Mouse (Mus musculus): Measurements from ENCODE around the gene Sptssb. TPM values are rescaled to one million over a fixed set of nuclear protein-coding genes. Genes with fewer than 3 reads are reported as not detected.

The Sptssb gene
- polyA plus RNA-seq, 1 experiment from 2014 or later, result 0.18 TPM

DNA sequence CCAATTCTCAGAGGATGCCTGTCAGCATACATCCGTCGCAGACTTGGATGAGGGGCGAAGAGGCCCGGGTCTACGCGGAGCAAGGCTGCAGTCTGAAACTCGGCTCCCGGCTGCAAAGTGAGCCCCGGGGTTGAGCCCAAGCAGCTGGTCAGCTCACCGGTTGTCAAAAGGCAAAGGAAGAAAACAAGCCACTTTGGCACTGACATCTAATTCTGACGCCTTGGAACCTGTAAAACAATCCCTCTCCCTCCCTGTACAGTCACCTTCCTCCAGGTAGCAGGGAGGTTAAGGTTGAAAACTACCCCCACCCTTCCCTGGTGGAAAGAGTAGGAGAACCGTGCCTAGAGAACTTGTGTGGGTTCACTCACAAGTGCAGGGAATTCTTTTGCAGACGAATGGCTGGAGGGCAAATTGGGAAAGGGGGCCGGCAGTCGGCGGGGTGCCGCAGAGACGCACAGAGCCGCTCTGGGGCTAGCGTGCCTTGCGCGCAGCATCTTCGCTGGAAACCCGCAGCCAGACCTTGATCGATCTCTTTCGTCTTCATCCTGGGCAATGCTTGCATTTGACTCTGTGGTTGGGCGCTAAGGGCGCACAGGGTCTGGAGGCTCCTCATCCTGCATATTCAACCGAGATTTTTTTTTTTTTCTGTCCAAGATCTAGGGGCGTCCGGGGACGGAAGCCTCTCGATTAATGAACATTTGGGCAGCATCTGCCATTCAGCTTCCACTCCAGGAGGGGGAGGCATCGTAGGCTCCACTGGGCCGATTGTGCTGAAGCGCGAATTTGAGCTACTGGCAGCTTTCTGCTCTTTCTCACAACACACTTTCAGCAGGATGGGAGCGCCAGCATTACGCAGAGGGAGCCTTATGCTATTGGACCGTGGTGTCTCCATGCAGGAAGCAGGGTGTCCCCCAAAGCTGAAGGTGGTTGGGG, 1.1 kb upstream of the Sptssb start:
- 0 out of 2 replicates have a peak overlapping the region, but pooled peaks have one; percentile 20 for H3K27ac ChIP-seq (ENCODE audit: low read length)

DNA sequence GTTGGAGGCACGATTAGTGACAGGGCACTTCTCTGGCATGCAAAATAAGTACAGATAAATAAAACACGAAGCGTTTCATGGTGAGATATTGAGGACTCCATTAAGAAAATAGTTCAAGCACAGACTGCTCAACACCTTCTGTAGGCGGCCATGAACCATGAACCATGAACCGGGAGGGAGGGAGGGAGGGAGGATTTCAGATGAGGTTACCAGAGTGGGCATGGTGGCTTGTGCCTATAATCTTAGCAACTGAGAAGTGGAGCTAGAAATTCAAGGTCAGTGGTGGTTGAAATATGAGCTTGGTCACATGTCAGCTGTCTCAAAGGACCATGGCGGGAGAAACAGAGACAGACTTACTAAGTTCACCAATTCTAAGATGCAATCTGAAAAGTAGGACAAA, 20.3 kb downstream of the Sptssb start:
- no peak overlapping the region for H3K9ac ChIP-seq (replicated peaks; ENCODE audit: low read depth, low read length)
- no peak for ATAC-seq
- 90% methylated on average over 6 of the region's 6 CpGs for WGBS

More for the DNA sequence above, 1.1 kb upstream of the Sptssb start:
- Histone ChIP-seq H3K9ac (replicated peaks; ENCODE audit: low read depth, low read length) (peak overlapping the region; percentile 53), H3K9me3 (ENCODE audit: control insufficient read depth, low read length) (no peaks in the 10 kb centered on the region), H3K36me3 (ENCODE audit: control insufficient read depth, insufficient read depth) (no peaks in the 10 kb centered on the region), H3K4me2 (ENCODE audit: low read length) (peak overlapping the region; percentile 99), H3K4me1 (replicated peaks; ENCODE audit: control insufficient read depth, insufficient read depth, low read length) (peaks cover 9% of the 10 kb centered on the region), H3K27me3 (replicated peaks; ENCODE audit: control insufficient read depth, insufficient read depth, low read length) (no peaks in the 10 kb centered on the region), H3K4me3 (replicated peaks; ENCODE audit: low read length) (peak overlapping the region; percentile 59)
- peak; percentile 92 for ATAC-seq
- WGBS, result under 1% methylated on average over 40 of the region's 40 CpGs

DNA sequence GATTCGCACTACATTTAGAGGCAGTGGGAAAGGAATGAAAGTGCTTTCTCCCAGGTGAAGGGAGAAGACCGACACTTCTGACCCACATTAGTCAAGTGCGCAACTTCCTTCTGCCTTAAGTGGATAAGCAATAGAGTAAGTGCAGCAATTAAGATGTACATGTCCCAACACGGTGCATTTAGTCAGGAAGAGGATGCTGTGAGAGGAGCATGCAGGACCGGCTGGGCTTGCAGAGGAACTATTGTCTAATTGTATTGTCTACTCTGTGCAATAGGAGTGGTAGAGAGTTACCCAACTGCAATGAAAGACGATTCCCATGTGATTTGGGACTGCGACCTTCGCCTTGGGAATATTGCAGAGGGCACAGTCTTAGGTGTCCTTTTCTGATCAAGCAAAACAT, 30.2 kb downstream of the Sptssb start:
- H3K9ac ChIP-seq (replicated peaks; ENCODE audit: low read depth, low read length), result no peak overlapping the region
- H3K27ac ChIP-seq (ENCODE audit: low read length), result no peak overlapping the region
- H3K4me1 ChIP-seq (replicated peaks; ENCODE audit: control insufficient read depth, insufficient read depth, low read length), result no peaks in the 10 kb centered on the region
- WGBS, result 88% methylated on average over 8 of the region's 8 CpGs
- H3K27me3 ChIP-seq (replicated peaks; ENCODE audit: control insufficient read depth, insufficient read depth, low read length), result no peaks in the 10 kb centered on the region
- H3K9me3 ChIP-seq (ENCODE audit: control insufficient read depth, low read length), result no peaks in the 10 kb centered on the region
- ATAC-seq, result no peak
- H3K4me3 ChIP-seq (replicated peaks; ENCODE audit: low read length), result no peak overlapping the region
- no peak overlapping the region for H3K4me2 ChIP-seq (ENCODE audit: low read length)
- H3K36me3 ChIP-seq (ENCODE audit: control insufficient read depth, insufficient read depth), result no peaks in the 10 kb centered on the region

More for the DNA sequence above, 20.3 kb downstream of the Sptssb start:
- Histone ChIP-seq H3K27me3 (replicated peaks; ENCODE audit: control insufficient read depth, insufficient read depth, low read length) (no peaks in the 10 kb centered on the region), H3K36me3 (ENCODE audit: control insufficient read depth, insufficient read depth) (no peaks in the 10 kb centered on the region), H3K4me1 (replicated peaks; ENCODE audit: control insufficient read depth, insufficient read depth, low read length) (no peaks in the 10 kb centered on the region), H3K4me3 (replicated peaks; ENCODE audit: low read length) (no peak overlapping the region), H3K4me2 (ENCODE audit: low read length) (no peak overlapping the region), H3K9me3 (ENCODE audit: control insufficient read depth, low read length) (no peaks in the 10 kb centered on the region), H3K27ac (ENCODE audit: low read length) (no peak overlapping the region)

DNA sequence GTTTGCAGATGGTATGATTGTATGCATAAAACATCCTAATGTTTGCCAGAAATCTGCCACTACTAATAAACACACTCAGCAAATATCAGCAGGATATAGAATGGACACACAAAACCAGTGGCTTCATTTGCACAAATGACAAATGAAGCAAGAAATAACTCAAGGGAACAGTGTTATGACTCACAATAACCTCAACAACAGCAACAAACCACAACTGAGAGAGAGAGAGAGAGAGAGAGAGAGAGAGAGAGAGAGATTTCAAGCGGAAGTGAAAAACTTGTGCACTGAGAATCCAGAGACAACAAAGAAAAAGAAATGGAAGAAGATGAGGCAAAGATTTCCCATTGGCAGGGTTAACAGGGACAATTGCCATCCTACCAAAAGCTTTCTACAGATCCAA, 35.2 kb downstream of the Sptssb start:
- H3K4me2 ChIP-seq (ENCODE audit: low read length), result no peak overlapping the region
- H3K9me3 ChIP-seq (ENCODE audit: control insufficient read depth, low read length), result no peaks in the 10 kb centered on the region
- no peak for ATAC-seq
- no peaks in the 10 kb centered on the region for H3K27me3 ChIP-seq (replicated peaks; ENCODE audit: control insufficient read depth, insufficient read depth, low read length)
- H3K9ac ChIP-seq (replicated peaks; ENCODE audit: low read depth, low read length), result no peak overlapping the region
- no peak overlapping the region for H3K27ac ChIP-seq (ENCODE audit: low read length)
- H3K36me3 ChIP-seq (ENCODE audit: control insufficient read depth, insufficient read depth), result no peaks in the 10 kb centered on the region
- H3K4me1 ChIP-seq (replicated peaks; ENCODE audit: control insufficient read depth, insufficient read depth, low read length), result no peaks in the 10 kb centered on the region
- WGBS, result 83% methylated on average over 1 of the region's 1 CpGs
- no peak overlapping the region for H3K4me3 ChIP-seq (replicated peaks; ENCODE audit: low read length)

DNA sequence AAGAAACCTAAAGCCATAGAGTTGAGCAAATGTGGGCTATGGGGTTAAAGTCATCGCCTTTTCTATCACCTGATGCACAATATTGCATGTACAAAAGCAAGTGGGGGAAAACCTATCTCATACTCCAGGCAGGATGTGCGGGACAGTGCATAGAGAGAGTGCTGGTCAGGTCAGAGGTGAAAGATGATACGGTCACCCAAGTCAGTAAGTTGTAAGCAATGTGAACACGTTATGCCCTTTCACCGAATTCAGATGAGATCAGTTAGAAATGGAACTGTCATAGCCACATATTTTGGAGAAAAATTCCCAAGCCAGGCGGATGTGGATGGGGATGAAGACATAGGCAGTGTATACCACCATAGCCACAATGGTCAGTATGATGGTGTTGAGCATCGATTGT, 39.1 kb downstream of the Sptssb start:
- H3K4me1 ChIP-seq (replicated peaks; ENCODE audit: control insufficient read depth, insufficient read depth, low read length), result no peaks in the 10 kb centered on the region
- WGBS, result 89% methylated on average over 7 of the region's 7 CpGs
- no peaks in the 10 kb centered on the region for H3K27me3 ChIP-seq (replicated peaks; ENCODE audit: control insufficient read depth, insufficient read depth, low read length)
- no peak overlapping the region for H3K4me2 ChIP-seq (ENCODE audit: low read length)
- H3K9me3 ChIP-seq (ENCODE audit: control insufficient read depth, low read length), result no peaks in the 10 kb centered on the region
- no peak for ATAC-seq
- H3K4me3 ChIP-seq (replicated peaks; ENCODE audit: low read length), result no peak overlapping the region
- H3K27ac ChIP-seq (ENCODE audit: low read length), result no peak overlapping the region
- no peaks in the 10 kb centered on the region for H3K36me3 ChIP-seq (ENCODE audit: control insufficient read depth, insufficient read depth)
- H3K9ac ChIP-seq (replicated peaks; ENCODE audit: low read depth, low read length), result no peak overlapping the region

DNA sequence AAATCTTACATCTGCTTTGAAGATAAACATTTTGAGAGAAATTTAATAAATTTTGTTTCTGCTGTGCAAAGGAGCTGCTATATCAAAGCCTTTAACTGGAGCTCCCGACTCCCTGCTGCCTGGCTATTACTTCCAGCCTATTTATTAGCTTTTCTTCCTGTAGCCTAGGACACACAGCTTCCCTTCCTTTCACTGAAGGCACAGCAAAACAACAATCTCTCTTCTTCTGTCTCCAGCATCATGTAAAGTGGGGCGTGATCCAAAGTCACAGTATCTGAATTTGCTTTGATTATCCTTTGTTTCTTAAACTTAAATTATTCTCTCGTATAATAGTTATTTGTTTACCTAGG, 39.9 kb downstream of the Sptssb start:
- Histone ChIP-seq H3K27me3 (replicated peaks; ENCODE audit: control insufficient read depth, insufficient read depth, low read length) (no peaks in the 10 kb centered on the region), H3K27ac (ENCODE audit: low read length) (no peak overlapping the region), H3K9me3 (ENCODE audit: control insufficient read depth, low read length) (no peaks in the 10 kb centered on the region), H3K4me3 (replicated peaks; ENCODE audit: low read length) (no peak overlapping the region), H3K36me3 (ENCODE audit: control insufficient read depth, insufficient read depth) (no peaks in the 10 kb centered on the region), H3K4me1 (replicated peaks; ENCODE audit: control insufficient read depth, insufficient read depth, low read length) (no peaks in the 10 kb centered on the region), H3K4me2 (ENCODE audit: low read length) (no peak overlapping the region), H3K9ac (replicated peaks; ENCODE audit: low read depth, low read length) (no peak overlapping the region)
- WGBS, result 22% methylated on average over 3 of the region's 3 CpGs
- no peak for ATAC-seq

DNA sequence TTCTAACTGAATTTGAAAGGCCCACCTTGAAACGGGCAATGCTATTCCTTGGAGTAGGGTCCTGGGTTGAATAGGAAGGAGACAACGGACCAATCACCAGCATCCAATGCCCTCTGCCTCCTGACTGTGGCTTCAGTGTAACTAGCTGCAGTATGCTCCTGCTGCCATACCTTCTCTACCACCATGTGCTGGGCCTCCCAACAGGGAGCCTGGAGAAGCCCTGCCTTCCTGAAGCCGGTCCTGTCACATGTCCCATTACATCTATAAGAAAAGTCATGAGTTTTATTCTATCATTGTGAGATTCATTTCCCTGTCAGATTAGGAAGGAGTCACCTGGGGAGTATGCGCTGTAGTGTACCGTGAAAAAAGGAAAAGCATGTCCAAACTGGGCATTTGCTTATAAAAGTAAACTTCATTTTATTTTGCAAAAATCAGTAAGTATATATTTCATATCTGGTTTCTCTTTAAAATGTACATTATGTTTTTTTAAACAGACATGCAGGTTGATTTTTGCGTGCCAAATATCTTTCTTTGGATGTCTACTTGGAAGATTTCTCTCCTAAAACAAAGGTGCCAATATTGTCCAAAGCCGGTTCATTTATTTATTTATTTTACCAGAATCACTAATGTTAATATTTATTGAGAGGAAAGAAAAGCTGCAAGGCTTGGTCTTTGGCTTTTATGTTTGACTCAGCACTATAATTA, 40.4 kb downstream of the Sptssb start:
- H3K4me3 ChIP-seq (replicated peaks; ENCODE audit: low read length), result no peak overlapping the region
- H3K9ac ChIP-seq (replicated peaks; ENCODE audit: low read depth, low read length), result no peak overlapping the region
- 78% methylated on average over 7 of the region's 7 CpGs for whole genome bisulfite sequencing
- no peak overlapping the region for H3K27ac ChIP-seq (ENCODE audit: low read length)
- ATAC-seq, result no peak
- H3K9me3 ChIP-seq (ENCODE audit: control insufficient read depth, low read length), result no peaks in the 10 kb centered on the region
- no peaks in the 10 kb centered on the region for H3K27me3 ChIP-seq (replicated peaks; ENCODE audit: control insufficient read depth, insufficient read depth, low read length)
- H3K4me1 ChIP-seq (replicated peaks; ENCODE audit: control insufficient read depth, insufficient read depth, low read length), result no peaks in the 10 kb centered on the region
- H3K36me3 ChIP-seq (ENCODE audit: control insufficient read depth, insufficient read depth), result no peaks in the 10 kb centered on the region
- no peak overlapping the region for H3K4me2 ChIP-seq (ENCODE audit: low read length)

DNA sequence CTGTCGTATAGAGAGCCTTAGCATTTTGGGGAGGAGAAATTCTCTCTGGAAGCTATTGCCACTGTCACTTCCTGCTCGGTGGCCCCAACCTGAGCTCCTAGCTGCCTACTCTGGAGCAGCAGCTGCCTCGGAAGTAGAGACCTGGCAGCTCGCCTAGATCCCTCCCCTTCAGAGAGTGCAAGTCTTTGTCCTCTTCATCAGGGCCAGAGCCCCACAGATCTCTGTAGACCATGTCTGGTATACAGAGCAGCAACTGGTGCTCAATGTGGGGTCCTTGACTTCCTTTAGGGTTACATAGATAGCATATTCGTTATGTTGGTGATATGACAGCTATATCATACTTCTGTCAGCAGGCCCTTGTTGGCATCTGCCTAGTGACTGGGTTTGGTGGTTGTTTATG, 41.3 kb downstream of the Sptssb start:
- no peak for ATAC-seq
- Histone ChIP-seq H3K27me3 (replicated peaks; ENCODE audit: control insufficient read depth, insufficient read depth, low read length) (no peaks in the 10 kb centered on the region), H3K4me3 (replicated peaks; ENCODE audit: low read length) (no peak overlapping the region), H3K27ac (ENCODE audit: low read length) (no peak overlapping the region), H3K4me1 (replicated peaks; ENCODE audit: control insufficient read depth, insufficient read depth, low read length) (no peaks in the 10 kb centered on the region), H3K9ac (replicated peaks; ENCODE audit: low read depth, low read length) (no peak overlapping the region), H3K9me3 (ENCODE audit: control insufficient read depth, low read length) (no peaks in the 10 kb centered on the region), H3K36me3 (ENCODE audit: control insufficient read depth, insufficient read depth) (no peaks in the 10 kb centered on the region), H3K4me2 (ENCODE audit: low read length) (no peak overlapping the region)
- WGBS, result 64% methylated on average over 5 of the region's 5 CpGs

DNA sequence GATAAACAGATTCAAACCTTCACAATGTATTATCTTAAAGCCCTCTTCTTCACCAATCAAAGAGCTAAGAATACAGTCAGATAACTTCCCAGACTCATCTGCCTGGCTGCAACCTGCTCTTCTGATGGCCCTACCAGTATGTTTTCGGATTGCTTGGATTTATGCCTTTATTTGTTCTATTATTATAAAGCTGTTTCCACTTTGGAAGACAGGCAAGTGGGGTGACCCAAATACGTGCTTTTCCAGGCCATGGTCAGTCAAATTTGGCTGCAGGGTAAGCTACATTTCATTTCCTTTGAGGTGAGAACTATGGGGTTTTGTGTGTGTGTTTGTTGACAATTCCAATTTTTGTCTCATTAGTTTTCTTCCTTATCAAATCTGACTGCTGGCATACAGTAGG, 43.2 kb downstream of the Sptssb start:
- ATAC-seq, result no peak
- H3K36me3 ChIP-seq (ENCODE audit: control insufficient read depth, insufficient read depth), result no peaks in the 10 kb centered on the region
- no peak overlapping the region for H3K9ac ChIP-seq (replicated peaks; ENCODE audit: low read depth, low read length)
- H3K27ac ChIP-seq (ENCODE audit: low read length), result no peak overlapping the region
- no peaks in the 10 kb centered on the region for H3K9me3 ChIP-seq (ENCODE audit: control insufficient read depth, low read length)
- WGBS, result 82% methylated on average over 2 of the region's 2 CpGs
- H3K27me3 ChIP-seq (replicated peaks; ENCODE audit: control insufficient read depth, insufficient read depth, low read length), result no peaks in the 10 kb centered on the region
- H3K4me1 ChIP-seq (replicated peaks; ENCODE audit: control insufficient read depth, insufficient read depth, low read length), result no peaks in the 10 kb centered on the region
- no peak overlapping the region for H3K4me3 ChIP-seq (replicated peaks; ENCODE audit: low read length)
- H3K4me2 ChIP-seq (ENCODE audit: low read length), result no peak overlapping the region
